Mouse (Mus musculus): Measurements from ENCODE around the gene Cpeb4. TPM values are rescaled to one million over a fixed set of nuclear protein-coding genes. Genes with fewer than 3 reads are reported as not detected.
A peak's percentile ranks its signal among the peaks of the same experiment; 100 is the strongest.

The Cpeb4 gene
- polyA plus RNA-seq, 1 experiment from 2014 or later = 11.3 TPM

GRCm38 (mm10) chr11:31850995-31851394, 21.0 kb upstream of the Cpeb4 start:
- ATAC-seq = no peak
- 0 out of 2 replicates have a peak, but pooled peaks cover 6% of the 10 kb centered on the region for H3K4me1 ChIP-seq (replicated peaks; ENCODE audit: control insufficient read depth, insufficient read depth, low read length)
- H3K27me3 ChIP-seq (replicated peaks; ENCODE audit: control insufficient read depth, insufficient read depth, low read length) = no peaks in the 10 kb centered on the region
- no peak overlapping the region for H3K9ac ChIP-seq (ENCODE audit: low read depth, low read length)
- TF ChIP-seq CTCF (IDR thresholded peaks at IDR 0.05; ENCODE audit: low read depth) = no peak
- no peaks in the 10 kb centered on the region for H3K9me3 ChIP-seq (ENCODE audit: control insufficient read depth)
- H3K36me3 ChIP-seq (ENCODE audit: control insufficient read depth, insufficient read depth) = no peaks in the 10 kb centered on the region
- H3K27ac ChIP-seq (ENCODE audit: low read depth, low read length) = no peak overlapping the region
- 85% methylated on average over 5 of the region's 5 CpGs for WGBS
- H3K4me3 ChIP-seq (ENCODE audit: low read depth, low read length) = no peak overlapping the region
- H3K4me2 ChIP-seq (replicated peaks; ENCODE audit: low read depth) = no peak overlapping the region

GRCm38 (mm10) chr11:31851702-31852560, 20.1 kb upstream of the Cpeb4 start:
- Histone ChIP-seq H3K9ac (ENCODE audit: low read depth, low read length) (no peak overlapping the region), H3K27me3 (replicated peaks; ENCODE audit: control insufficient read depth, insufficient read depth, low read length) (no peaks in the 10 kb centered on the region), H3K4me2 (replicated peaks; ENCODE audit: low read depth) (no peak overlapping the region), H3K27ac (ENCODE audit: low read depth, low read length) (no peak overlapping the region), H3K4me3 (ENCODE audit: low read depth, low read length) (no peak overlapping the region), H3K4me1 (replicated peaks; ENCODE audit: control insufficient read depth, insufficient read depth, low read length) (0 out of 2 replicates have a peak, but pooled peaks cover 6% of the 10 kb centered on the region), H3K36me3 (ENCODE audit: control insufficient read depth, insufficient read depth) (no peaks in the 10 kb centered on the region), H3K9me3 (ENCODE audit: control insufficient read depth) (no peaks in the 10 kb centered on the region)
- TF ChIP-seq CTCF (IDR thresholded peaks at IDR 0.05; ENCODE audit: low read depth) = no peak
- 51% methylated on average over 4 of the region's 4 CpGs for WGBS
- ATAC-seq = peak; percentile 53; the same call in 1 of the 2 replicates

- H3K4me3 ChIP-seq (ENCODE audit: low read depth, low read length) = no peak overlapping the region
- 67% methylated on average over 5 of the region's 5 CpGs for WGBS
- TF ChIP-seq CTCF (IDR thresholded peaks at IDR 0.05; ENCODE audit: low read depth) = no peak
Measured at GRCm38 (mm10) chr11:31854955-31855354, 17.1 kb upstream of the Cpeb4 start.

GRCm38 (mm10) chr11:31857479-31857878, 14.5 kb upstream of the Cpeb4 start:
- no peak for TF ChIP-seq CTCF (IDR thresholded peaks at IDR 0.05; ENCODE audit: low read depth)
- no peak overlapping the region for H3K27ac ChIP-seq (ENCODE audit: low read depth, low read length)
- no peaks in the 10 kb centered on the region for H3K9me3 ChIP-seq (ENCODE audit: control insufficient read depth)
- no peak overlapping the region for H3K4me3 ChIP-seq (ENCODE audit: low read depth, low read length)
- H3K9ac ChIP-seq (ENCODE audit: low read depth, low read length) = no peak overlapping the region
- H3K27me3 ChIP-seq (replicated peaks; ENCODE audit: control insufficient read depth, insufficient read depth, low read length) = no peaks in the 10 kb centered on the region
- H3K4me1 ChIP-seq (replicated peaks; ENCODE audit: control insufficient read depth, insufficient read depth, low read length) = no peaks in the 10 kb centered on the region
- whole genome bisulfite sequencing = 86% methylated on average over 4 of the region's 4 CpGs
- H3K4me2 ChIP-seq (replicated peaks; ENCODE audit: low read depth) = no peak overlapping the region
- ATAC-seq = no peak
- no peaks in the 10 kb centered on the region for H3K36me3 ChIP-seq (ENCODE audit: control insufficient read depth, insufficient read depth)

More at GRCm38 (mm10) chr11:31854955-31855354, 17.1 kb upstream of the Cpeb4 start:
- Histone ChIP-seq H3K4me1 (replicated peaks; ENCODE audit: control insufficient read depth, insufficient read depth, low read length) (0 out of 2 replicates have a peak, but pooled peaks cover 6% of the 10 kb centered on the region), H3K27me3 (replicated peaks; ENCODE audit: control insufficient read depth, insufficient read depth, low read length) (no peaks in the 10 kb centered on the region), H3K27ac (ENCODE audit: low read depth, low read length) (no peak overlapping the region), H3K4me2 (replicated peaks; ENCODE audit: low read depth) (no peak overlapping the region), H3K9me3 (ENCODE audit: control insufficient read depth) (no peaks in the 10 kb centered on the region), H3K9ac (ENCODE audit: low read depth, low read length) (no peak overlapping the region), H3K36me3 (ENCODE audit: control insufficient read depth, insufficient read depth) (no peaks in the 10 kb centered on the region)
- no peak for ATAC-seq

- Histone ChIP-seq H3K27me3 (replicated peaks; ENCODE audit: control insufficient read depth, insufficient read depth, low read length) (no peaks in the 10 kb centered on the region), H3K4me1 (replicated peaks; ENCODE audit: control insufficient read depth, insufficient read depth, low read length) (no peaks in the 10 kb centered on the region), H3K4me2 (replicated peaks; ENCODE audit: low read depth) (no peak overlapping the region), H3K9me3 (ENCODE audit: control insufficient read depth) (no peaks in the 10 kb centered on the region), H3K36me3 (ENCODE audit: control insufficient read depth, insufficient read depth) (no peaks in the 10 kb centered on the region), H3K4me3 (ENCODE audit: low read depth, low read length) (no peak overlapping the region), H3K27ac (ENCODE audit: low read depth, low read length) (no peak overlapping the region), H3K9ac (ENCODE audit: low read depth, low read length) (no peak overlapping the region)
- no peak for TF ChIP-seq CTCF (IDR thresholded peaks at IDR 0.05; ENCODE audit: low read depth)
- WGBS = 86% methylated on average over 6 of the region's 6 CpGs
- ATAC-seq = no peak
Measured at GRCm38 (mm10) chr11:31861149-31861890, 10.7 kb upstream of the Cpeb4 start.

GRCm38 (mm10) chr11:31867976-31868375, 4.0 kb upstream of the Cpeb4 start:
- Histone ChIP-seq H3K4me2 (replicated peaks; ENCODE audit: low read depth) (no peak overlapping the region), H3K27me3 (replicated peaks; ENCODE audit: control insufficient read depth, insufficient read depth, low read length) (no peaks in the 10 kb centered on the region), H3K36me3 (ENCODE audit: control insufficient read depth, insufficient read depth) (no peaks in the 10 kb centered on the region), H3K4me3 (ENCODE audit: low read depth, low read length) (no peak overlapping the region), H3K9ac (ENCODE audit: low read depth, low read length) (no peak overlapping the region), H3K9me3 (ENCODE audit: control insufficient read depth) (no peaks in the 10 kb centered on the region), H3K27ac (ENCODE audit: low read depth, low read length) (no peak overlapping the region), H3K4me1 (replicated peaks; ENCODE audit: control insufficient read depth, insufficient read depth, low read length) (no peaks in the 10 kb centered on the region)
- TF ChIP-seq CTCF (IDR thresholded peaks at IDR 0.05; ENCODE audit: low read depth) = no peak
- WGBS = 74% methylated on average over 4 of the region's 4 CpGs
- no peak for ATAC-seq

Data from intestine, postnatal 0 days (tissue).